Mouse (Mus musculus): ENCODE measurements around the gene Pacrg. TPM values are rescaled to one million over a fixed set of nuclear protein-coding genes. Genes with fewer than 3 reads are reported as not detected.

Gene Pacrg
- polyA plus RNA-seq, 1 experiment from 2014 or later: 1.3 TPM

DNA sequence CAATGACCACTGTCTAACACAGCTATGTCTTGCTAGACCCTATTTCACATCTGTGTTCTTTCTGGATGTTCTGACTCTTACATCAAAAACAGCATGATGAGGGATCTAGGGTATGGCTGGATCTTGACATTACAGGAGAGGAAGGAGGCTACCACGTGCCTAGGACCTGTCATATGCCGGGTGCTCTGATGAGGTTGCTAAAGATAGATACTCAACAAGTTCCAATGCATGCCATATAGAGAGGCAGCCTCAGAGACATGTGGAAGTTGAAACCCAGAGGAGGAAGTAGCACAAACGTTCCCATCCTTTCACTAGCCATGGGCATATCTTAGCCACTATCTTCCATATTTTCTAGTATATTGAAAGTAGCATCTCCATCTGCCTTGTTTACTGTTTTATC lies 115.3 kb downstream of the Pacrg start:
- Histone ChIP-seq H3K9ac (ENCODE audit: low read depth, low read length) (no peak overlapping the region), H3K27ac (ENCODE audit: low read depth, low read length) (no peak overlapping the region), H3K4me1 (ENCODE audit: control insufficient read depth, insufficient read depth, low read length) (no peaks in the 10 kb centered on the region), H3K9me3 (replicated peaks; ENCODE audit: control insufficient read depth, low read length) (no peaks in the 10 kb centered on the region), H3K4me3 (ENCODE audit: low read depth, low read length) (no peak overlapping the region), H3K27me3 (ENCODE audit: control insufficient read depth, insufficient read depth, low read length) (0 out of 2 replicates have a peak, but pooled peaks cover 2% of the 10 kb centered on the region), H3K36me3 (ENCODE audit: control insufficient read depth, insufficient read depth, low read length) (no peaks in the 10 kb centered on the region), H3K4me2 (no peak overlapping the region)
- WGBS (ENCODE audit: insufficient replicate concordance): 49% methylated on average over 3 of the region's 3 CpGs
- ATAC-seq (replicated peaks; ENCODE audit: insufficient number of reproducible peaks, low FRiP score, low TSS enrichment): no peak

DNA sequence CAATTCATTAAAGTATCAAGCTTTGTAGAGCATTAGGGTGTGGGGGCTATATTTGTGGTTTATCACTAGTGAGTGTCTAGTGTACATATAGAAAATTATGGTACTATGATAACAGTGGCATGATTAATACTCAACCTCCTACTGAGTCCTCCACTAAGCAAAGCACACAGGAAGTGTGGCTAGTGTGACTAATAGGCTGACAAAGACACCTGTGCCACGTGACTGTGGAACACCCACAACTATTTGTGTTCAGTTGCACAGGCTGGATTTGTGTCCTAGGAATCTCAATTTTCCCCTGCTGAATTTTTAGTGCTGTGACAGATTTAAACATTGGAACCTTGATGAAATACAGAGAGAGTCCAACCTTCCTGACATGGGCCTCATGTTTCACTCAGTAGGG lies 118.5 kb downstream of the Pacrg start:
- 0 out of 2 replicates have a peak, but pooled peaks cover 2% of the 10 kb centered on the region for H3K27me3 ChIP-seq (ENCODE audit: control insufficient read depth, insufficient read depth, low read length)

DNA sequence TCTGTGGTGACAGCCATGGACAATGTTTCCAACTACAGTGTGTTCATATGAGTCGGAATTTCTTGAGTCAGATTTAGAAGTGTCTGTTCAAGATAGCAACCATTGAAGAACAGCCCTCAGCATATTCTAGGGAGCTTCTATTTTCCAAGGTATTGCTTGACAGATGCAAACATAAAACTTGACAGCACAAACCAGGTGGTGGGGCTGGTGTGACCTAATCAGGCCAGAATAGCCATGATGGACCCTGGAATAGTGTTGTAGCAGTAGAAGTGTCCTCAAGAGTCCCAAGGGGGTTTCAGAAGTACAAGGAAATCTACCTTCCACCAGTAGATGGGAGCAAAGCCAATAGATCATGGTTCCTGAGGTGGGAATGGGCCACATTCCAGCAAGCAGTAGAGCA lies 123.0 kb downstream of the Pacrg start:
- ATAC-seq (replicated peaks; ENCODE audit: insufficient number of reproducible peaks, low FRiP score, low TSS enrichment): no peak
- Histone ChIP-seq H3K9me3 (replicated peaks; ENCODE audit: control insufficient read depth, low read length) (no peaks in the 10 kb centered on the region), H3K4me2 (no peak overlapping the region), H3K36me3 (ENCODE audit: control insufficient read depth, insufficient read depth, low read length) (no peaks in the 10 kb centered on the region), H3K4me3 (ENCODE audit: low read depth, low read length) (no peak overlapping the region), H3K9ac (ENCODE audit: low read depth, low read length) (no peak overlapping the region), H3K27me3 (ENCODE audit: control insufficient read depth, insufficient read depth, low read length) (no peaks in the 10 kb centered on the region), H3K27ac (ENCODE audit: low read depth, low read length) (no peak overlapping the region), H3K4me1 (ENCODE audit: control insufficient read depth, insufficient read depth, low read length) (peaks cover 3% of the 10 kb centered on the region; the same call in 1 of the 2 replicates)
- whole genome bisulfite sequencing (ENCODE audit: insufficient replicate concordance): 85% methylated on average over 1 of the region's 1 CpGs

More for the DNA sequence above, 118.5 kb downstream of the Pacrg start:
- Histone ChIP-seq H3K27ac (ENCODE audit: low read depth, low read length) (no peak overlapping the region), H3K9ac (ENCODE audit: low read depth, low read length) (no peak overlapping the region), H3K4me2 (no peak overlapping the region), H3K4me3 (ENCODE audit: low read depth, low read length) (no peak overlapping the region), H3K36me3 (ENCODE audit: control insufficient read depth, insufficient read depth, low read length) (no peaks in the 10 kb centered on the region), H3K9me3 (replicated peaks; ENCODE audit: control insufficient read depth, low read length) (no peaks in the 10 kb centered on the region), H3K4me1 (ENCODE audit: control insufficient read depth, insufficient read depth, low read length) (peaks cover 3% of the 10 kb centered on the region; the same call in 1 of the 2 replicates)
- no peak for ATAC-seq (replicated peaks; ENCODE audit: insufficient number of reproducible peaks, low FRiP score, low TSS enrichment)
- WGBS (ENCODE audit: insufficient replicate concordance): 76% methylated on average over 1 of the region's 1 CpGs

DNA sequence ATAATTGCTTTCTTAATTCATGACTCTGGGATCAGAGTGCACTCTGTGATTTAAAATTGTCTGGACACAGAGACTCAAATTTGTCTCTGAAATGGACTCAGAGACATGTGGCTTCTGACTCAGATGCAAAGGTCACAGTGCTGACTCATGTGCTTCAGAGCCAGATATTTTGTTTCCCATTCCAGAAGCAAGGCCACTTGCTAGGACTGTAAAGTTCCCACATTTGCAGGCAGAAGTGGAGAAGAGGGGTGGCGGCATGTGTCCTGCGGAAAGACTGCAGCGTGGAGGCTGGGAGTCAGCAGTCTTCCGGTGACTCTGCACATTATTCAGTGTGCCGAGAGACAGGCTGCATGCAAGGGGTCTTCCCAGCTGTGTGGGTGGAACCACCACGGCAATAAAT lies 137.3 kb downstream of the Pacrg start:
- H3K27ac ChIP-seq (ENCODE audit: low read depth, low read length): no peak overlapping the region
- no peak overlapping the region for H3K9ac ChIP-seq (ENCODE audit: low read depth, low read length)
- H3K4me2 ChIP-seq: no peak overlapping the region
- no peaks in the 10 kb centered on the region for H3K9me3 ChIP-seq (replicated peaks; ENCODE audit: control insufficient read depth, low read length)
- no peak overlapping the region for H3K4me3 ChIP-seq (ENCODE audit: low read depth, low read length)
- ATAC-seq (replicated peaks; ENCODE audit: insufficient number of reproducible peaks, low FRiP score, low TSS enrichment): no peak
- H3K4me1 ChIP-seq (ENCODE audit: control insufficient read depth, insufficient read depth, low read length): no peaks in the 10 kb centered on the region
- no peaks in the 10 kb centered on the region for H3K36me3 ChIP-seq (ENCODE audit: control insufficient read depth, insufficient read depth, low read length)
- no peaks in the 10 kb centered on the region; the same call in none of the 2 replicates for H3K27me3 ChIP-seq (ENCODE audit: control insufficient read depth, insufficient read depth, low read length)
- WGBS (ENCODE audit: insufficient replicate concordance): 65% methylated on average over 6 of the region's 6 CpGs

DNA sequence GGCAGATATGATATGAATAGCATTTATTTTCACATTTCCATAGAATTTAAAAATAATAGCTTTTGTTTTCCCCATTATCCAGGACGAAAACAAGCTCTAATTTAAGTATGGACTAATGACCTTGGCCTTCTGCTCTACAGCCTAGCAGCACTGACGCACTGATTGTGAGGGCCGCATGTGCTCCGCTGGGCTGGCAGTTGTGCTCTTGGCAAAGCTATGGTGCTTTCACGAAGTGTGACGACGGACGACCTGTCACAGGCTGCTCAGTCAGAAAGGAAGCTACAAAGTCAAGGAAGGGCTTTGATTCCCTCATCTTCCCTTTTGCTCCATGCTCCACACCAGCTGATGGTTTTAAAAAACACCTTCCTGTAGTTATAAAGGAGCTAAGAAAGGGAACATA lies 142.1 kb downstream of the Pacrg start:
- WGBS (ENCODE audit: insufficient replicate concordance): 42% methylated on average over 8 of the region's 8 CpGs
- no peak for ATAC-seq (replicated peaks; ENCODE audit: insufficient number of reproducible peaks, low FRiP score, low TSS enrichment)
- H3K9ac ChIP-seq (ENCODE audit: low read depth, low read length): no peak overlapping the region

DNA sequence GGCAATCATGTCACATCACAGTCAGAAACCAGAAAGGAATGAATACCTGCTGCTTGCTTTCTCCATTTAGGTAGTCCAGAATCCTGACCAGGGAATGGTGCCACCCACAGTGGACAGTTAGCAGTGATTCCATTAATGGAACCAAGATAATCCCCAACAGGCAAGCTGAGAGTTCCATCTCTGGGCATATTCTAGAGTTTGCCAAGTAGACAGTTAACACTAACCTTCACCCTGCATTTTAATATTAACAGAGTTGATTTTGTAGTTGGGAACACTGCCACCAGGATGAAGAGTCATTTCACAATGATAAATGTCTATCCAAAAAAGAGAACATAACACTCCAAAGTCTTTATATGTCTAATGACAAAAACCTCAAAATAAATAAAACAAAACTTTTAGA lies 144.7 kb downstream of the Pacrg start:
- Histone ChIP-seq H3K36me3 (ENCODE audit: control insufficient read depth, insufficient read depth, low read length) (no peaks in the 10 kb centered on the region), H3K9me3 (replicated peaks; ENCODE audit: control insufficient read depth, low read length) (no peaks in the 10 kb centered on the region), H3K9ac (ENCODE audit: low read depth, low read length) (no peak overlapping the region), H3K4me3 (ENCODE audit: low read depth, low read length) (no peak overlapping the region), H3K27ac (ENCODE audit: low read depth, low read length) (no peak overlapping the region), H3K4me2 (no peak overlapping the region), H3K27me3 (ENCODE audit: control insufficient read depth, insufficient read depth, low read length) (peaks cover under 1% of the 10 kb centered on the region; the same call in 1 of the 2 replicates), H3K4me1 (ENCODE audit: control insufficient read depth, insufficient read depth, low read length) (no peaks in the 10 kb centered on the region)
- ATAC-seq (replicated peaks; ENCODE audit: insufficient number of reproducible peaks, low FRiP score, low TSS enrichment): no peak

More for the DNA sequence above, 142.1 kb downstream of the Pacrg start:
- Histone ChIP-seq H3K4me2 (no peak overlapping the region), H3K27me3 (ENCODE audit: control insufficient read depth, insufficient read depth, low read length) (no peaks in the 10 kb centered on the region), H3K9me3 (replicated peaks; ENCODE audit: control insufficient read depth, low read length) (no peaks in the 10 kb centered on the region), H3K27ac (ENCODE audit: low read depth, low read length) (no peak overlapping the region), H3K36me3 (ENCODE audit: control insufficient read depth, insufficient read depth, low read length) (no peaks in the 10 kb centered on the region), H3K4me1 (ENCODE audit: control insufficient read depth, insufficient read depth, low read length) (no peaks in the 10 kb centered on the region), H3K4me3 (ENCODE audit: low read depth, low read length) (no peak overlapping the region)

DNA sequence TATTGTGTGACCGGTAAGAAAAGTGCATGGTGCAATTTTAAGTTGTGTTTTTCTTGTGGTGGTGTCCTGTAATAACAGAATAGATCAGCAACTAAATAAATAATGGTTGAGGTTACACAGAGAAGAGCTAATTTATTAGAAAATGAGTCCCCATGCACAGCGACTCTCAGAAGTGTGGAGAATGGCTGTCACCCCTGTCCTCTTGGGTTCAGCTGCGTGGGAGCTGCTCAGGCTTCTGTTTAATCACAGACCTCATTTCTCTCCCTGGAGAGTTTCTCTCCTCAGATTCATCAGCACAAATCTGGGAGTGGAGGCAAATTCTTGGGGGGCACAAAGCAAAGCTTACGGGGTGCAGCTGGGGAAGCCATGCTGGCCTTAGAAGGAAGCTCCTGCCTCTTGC lies 163.0 kb downstream of the Pacrg start:
- WGBS (ENCODE audit: insufficient replicate concordance): 74% methylated on average over 4 of the region's 4 CpGs
- no peak for ATAC-seq (replicated peaks; ENCODE audit: insufficient number of reproducible peaks, low FRiP score, low TSS enrichment)
- no peaks in the 10 kb centered on the region for H3K27me3 ChIP-seq (ENCODE audit: control insufficient read depth, insufficient read depth, low read length)

DNA sequence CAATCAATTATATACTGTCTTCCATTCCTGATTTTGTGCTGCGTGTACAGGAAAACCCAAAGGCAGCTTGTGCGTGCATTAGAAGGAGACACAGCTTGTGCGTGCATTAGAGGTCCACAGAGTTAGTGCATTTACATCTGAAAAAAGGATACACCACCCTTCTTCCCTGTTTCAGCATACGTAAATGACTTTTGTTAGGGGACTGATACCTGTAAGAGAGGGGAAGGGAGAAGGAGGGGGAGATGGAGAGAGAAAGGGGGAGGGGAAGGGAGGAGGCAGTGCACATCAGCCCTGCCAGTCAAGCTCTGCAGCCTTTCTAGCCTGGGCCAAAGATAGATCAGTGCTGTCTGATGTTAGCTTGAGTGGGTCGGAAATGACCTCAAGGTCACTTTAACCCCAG lies 164.6 kb downstream of the Pacrg start:
- no peak overlapping the region for H3K27ac ChIP-seq (ENCODE audit: low read depth, low read length)
- no peaks in the 10 kb centered on the region for H3K4me1 ChIP-seq (ENCODE audit: control insufficient read depth, insufficient read depth, low read length)
- no peak overlapping the region for H3K4me2 ChIP-seq
- no peaks in the 10 kb centered on the region for H3K27me3 ChIP-seq (ENCODE audit: control insufficient read depth, insufficient read depth, low read length)
- H3K9me3 ChIP-seq (replicated peaks; ENCODE audit: control insufficient read depth, low read length): no peaks in the 10 kb centered on the region
- no peak overlapping the region for H3K9ac ChIP-seq (ENCODE audit: low read depth, low read length)
- no peak overlapping the region for H3K4me3 ChIP-seq (ENCODE audit: low read depth, low read length)
- no peak for ATAC-seq (replicated peaks; ENCODE audit: insufficient number of reproducible peaks, low FRiP score, low TSS enrichment)
- 65% methylated on average over 5 of the region's 5 CpGs for WGBS (ENCODE audit: insufficient replicate concordance)
- no peaks in the 10 kb centered on the region for H3K36me3 ChIP-seq (ENCODE audit: control insufficient read depth, insufficient read depth, low read length)

More for the DNA sequence above, 163.0 kb downstream of the Pacrg start:
- H3K4me3 ChIP-seq (ENCODE audit: low read depth, low read length): no peak overlapping the region
- no peaks in the 10 kb centered on the region for H3K4me1 ChIP-seq (ENCODE audit: control insufficient read depth, insufficient read depth, low read length)
- no peak overlapping the region for H3K4me2 ChIP-seq
- no peaks in the 10 kb centered on the region for H3K36me3 ChIP-seq (ENCODE audit: control insufficient read depth, insufficient read depth, low read length)
- H3K9ac ChIP-seq (ENCODE audit: low read depth, low read length): no peak overlapping the region
- no peak overlapping the region for H3K27ac ChIP-seq (ENCODE audit: low read depth, low read length)
- no peaks in the 10 kb centered on the region for H3K9me3 ChIP-seq (replicated peaks; ENCODE audit: control insufficient read depth, low read length)

DNA sequence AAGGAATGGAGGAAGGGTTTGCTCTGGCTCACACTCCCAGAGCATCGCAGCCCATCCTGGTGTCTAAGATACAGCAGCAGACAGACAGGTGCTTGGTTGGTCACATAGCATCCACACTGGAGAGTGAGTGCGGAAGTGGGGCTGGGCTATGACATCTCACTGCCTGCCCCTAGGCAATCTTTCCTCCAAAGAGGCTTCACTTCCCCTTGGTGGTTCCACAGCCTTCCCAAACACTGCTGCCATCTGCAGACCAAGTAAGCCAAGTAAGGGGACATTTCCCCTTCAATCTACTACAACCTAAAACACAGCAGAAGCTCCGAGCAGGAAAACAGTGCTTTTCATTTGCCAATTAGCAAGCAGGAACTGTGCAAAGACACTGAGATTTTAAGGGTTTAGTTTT lies 165.1 kb downstream of the Pacrg start:
- Histone ChIP-seq H3K9me3 (replicated peaks; ENCODE audit: control insufficient read depth, low read length) (no peaks in the 10 kb centered on the region), H3K4me1 (ENCODE audit: control insufficient read depth, insufficient read depth, low read length) (no peaks in the 10 kb centered on the region), H3K4me3 (ENCODE audit: low read depth, low read length) (no peak overlapping the region), H3K27me3 (ENCODE audit: control insufficient read depth, insufficient read depth, low read length) (no peaks in the 10 kb centered on the region), H3K4me2 (no peak overlapping the region), H3K27ac (ENCODE audit: low read depth, low read length) (no peak overlapping the region), H3K36me3 (ENCODE audit: control insufficient read depth, insufficient read depth, low read length) (no peaks in the 10 kb centered on the region), H3K9ac (ENCODE audit: low read depth, low read length) (no peak overlapping the region)
- ATAC-seq (replicated peaks; ENCODE audit: insufficient number of reproducible peaks, low FRiP score, low TSS enrichment): no peak
- 59% methylated on average over 3 of the region's 3 CpGs for WGBS (ENCODE audit: insufficient replicate concordance)
